Mouse (Mus musculus) cerebellum, adult 2 months (tissue): ENCODE data around the gene Ramp3.
"Not testable (repeated sequence)": the region's sequence is repeated elsewhere in the genome, so short reads cannot be mapped to it uniquely, and the experiment has no call there.

ENCODE experiments used
- CTCF ChIP-seq: fragments of 200-500 bp; IDR thresholded peaks from 2 replicates; pipeline ENCODE4 v1.5.1; 2011; ENCODE audit warnings: low read depth, mild to moderate bottlenecking, control low read depth, low read length, moderate library complexity, borderline replicate concordance; ENCODE audit not compliant: insufficient read depth
- POLR2A ChIP-seq: fragments of 200-500 bp; IDR thresholded peaks from 2 replicates; pipeline ENCODE4 v1.6.1; 2011; ENCODE audit warnings: low read length, control low read depth, borderline replicate concordance; ENCODE audit not compliant: insufficient read depth

DNA sequence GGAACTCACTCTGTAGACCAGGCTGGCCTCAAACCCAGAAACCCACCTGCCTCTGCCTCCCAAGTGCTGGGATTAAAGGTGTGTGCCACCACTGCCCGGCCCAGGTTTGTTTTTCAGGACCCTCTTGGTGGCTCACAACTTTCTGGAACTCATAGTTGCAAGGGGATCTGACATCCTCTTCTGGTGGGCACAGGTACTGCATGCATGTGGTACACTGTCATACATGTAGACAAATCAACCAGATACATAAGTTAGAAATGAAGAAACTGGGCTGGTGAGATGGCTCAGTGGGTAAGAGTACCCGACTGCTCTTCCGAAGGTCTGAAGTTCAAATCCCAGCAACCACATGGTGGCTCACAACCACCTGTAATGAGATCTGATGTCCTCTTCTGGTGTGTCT is 5.3 kb upstream of the Ramp3 start:
- not testable (repeated sequence) for TF ChIP-seq POLR2A, CTCF
